Mouse (Mus musculus) testis, adult 10 weeks (tissue): ENCODE results near the gene Gm26661. TPM values are rescaled to one million over a fixed set of nuclear protein-coding genes. Genes with fewer than 3 reads are reported as not detected.

Experiments
- polyA plus RNA-seq: library from polyadenylated mRNA; stranded (reverse); fragments of 350-450 nt; fragmentation: Illumina TruSeq; extraction: RNeasy Lipid Tissue Mini Kit (QIAGEN cat#74804); gene quantifications from one replicate; pipeline ENCODE4 v1.2.3, GENCODE M21; 2014; ENCODE audit warnings: low read depth, low replicate concordance

The Gm26661 gene
- polyA plus RNA-seq = not detected

GRCm38 (mm10) chr14:7791532-7792159 lies at the start of gene Gm26661:
Gene Gm26661, plus strand, starts transcription at chr14:7791587.

GRCm38 (mm10) chr14:7817770-7818462 lies 26.5 kb downstream of the Gm26661 start, which contains the start of gene Flnb:
Gene Flnb, plus strand, starts transcription at chr14:7817957.

Other genes with a start within 250 kb of the Gm26661 start
- gene Gm3558, start 223.0 kb upstream of the Gm26661 start, polyA plus RNA-seq = 4.6 TPM
- gene Gm10338, start 196.0 kb upstream of the Gm26661 start, polyA plus RNA-seq = 3.0 TPM
- gene Gm10128, start 147.6 kb upstream of the Gm26661 start, polyA plus RNA-seq = 0.46 TPM
- 2.1 TPM for gene Flnb, start 26.4 kb downstream of the Gm26661 start, polyA plus RNA-seq
- gene Gm45521, start 165.7 kb downstream of the Gm26661 start, polyA plus RNA-seq = 1.1 TPM
- 0.62 TPM for gene Dnase1l3, start 203.0 kb downstream of the Gm26661 start, polyA plus RNA-seq
- gene Abhd6, start 211.3 kb downstream of the Gm26661 start, polyA plus RNA-seq = 12.3 TPM